Mouse (Mus musculus) CH12.LX (cell line): Measurements from ENCODE around the gene Zdhhc19. TPM values are rescaled to one million over a fixed set of nuclear protein-coding genes. Genes with fewer than 3 reads are reported as not detected.

Source experiments
- DNase-seq: peaks from one replicate; pipeline ENCODE4 v3.0.0-alpha.2; 2013; ENCODE audit errors: extremely low read depth
- H3K27ac ChIP-seq: 2 replicates; pipeline ENCODE4 v1.5.1; 2012; ENCODE audit warnings: low read depth, mild to moderate bottlenecking, control low read depth, moderate library complexity; ENCODE audit not compliant: insufficient read depth
- H3K27me3 ChIP-seq: replicated peaks from 2 replicates; pipeline ENCODE3; 2012; ENCODE audit warnings: inconsistent platforms
- H3K36me3 ChIP-seq, 2 experiments: replicated peaks in 1 of 2; 2 replicates each; pipeline versions ENCODE3 to v1.6.1; 2012; ENCODE audit warnings: inconsistent platforms in 1 of 2, low read length in 1 of 2, mild to moderate bottlenecking in 1 of 2, mixed read lengths in 1 of 2, moderate library complexity in 1 of 2; ENCODE audit not compliant: control insufficient read depth in 1 of 2, insufficient read depth in 1 of 2
- H3K4me1 ChIP-seq, 2 experiments: 2 replicates each; pipeline ENCODE4 v1.6.1; 2012; ENCODE audit warnings: inconsistent platforms in 1 of 2, moderate library complexity in 1 of 2; ENCODE audit not compliant: insufficient read depth in 2 of 2, control insufficient read depth in 1 of 2
- H3K4me2 ChIP-seq: 2 replicates; pipeline ENCODE4 v1.6.1; 2012; ENCODE audit warnings: low read depth, mild to moderate bottlenecking, control low read depth; ENCODE audit not compliant: poor library complexity, insufficient read depth, severe bottlenecking
- H3K4me3 ChIP-seq, 3 experiments: fragments of 150-350 bp in 1 of 3; sonication (generic) in 1 of 3; replicated peaks in 1 of 3; 2 replicates each; pipeline versions ENCODE3 to v1.5.1; 2011 to 2012; ENCODE audit warnings: low read depth in 2 of 3, low read length in 2 of 3, mild to moderate bottlenecking in 2 of 3, moderate library complexity in 2 of 3, control low read depth in 1 of 3, improper control_type of control experiment in 1 of 3, inconsistent platforms in 1 of 3, mixed read lengths in 1 of 3; ENCODE audit not compliant: poor library complexity in 1 of 3
- H3K79me2 ChIP-seq: replicated peaks from 2 replicates; pipeline ENCODE4 v1.6.1; 2012; ENCODE audit warnings: mild to moderate bottlenecking, moderate library complexity; ENCODE audit not compliant: control insufficient read depth, poor library complexity, insufficient read depth, severe bottlenecking; ENCODE audit errors: extremely low read depth
- H3K9ac ChIP-seq: 2 replicates; pipeline ENCODE4 v1.6.1; 2012; ENCODE audit warnings: low read depth, mild to moderate bottlenecking, control low read depth, moderate library complexity; ENCODE audit not compliant: insufficient read depth
- H3K9me3 ChIP-seq: replicated peaks from 2 replicates; pipeline ENCODE3; 2012; ENCODE audit warnings: low read length, inconsistent platforms, mixed read lengths
- BHLHE40 ChIP-seq: IDR thresholded peaks from 2 replicates; pipeline ENCODE4 v1.6.1; 2011; ENCODE audit warnings: mild to moderate bottlenecking, low read depth, low read length, improper control_type of control experiment
- CHD1 ChIP-seq: IDR thresholded peaks from 2 replicates; pipeline ENCODE4 v1.6.1; 2012; ENCODE audit warnings: low read depth, low read length, improper control_type of control experiment, inconsistent platforms
- CHD2 ChIP-seq: IDR thresholded peaks from 2 replicates; pipeline ENCODE4 v1.6.1; 2011; ENCODE audit warnings: low read length, improper control_type of control experiment
- CTCF ChIP-seq, 2 experiments: IDR thresholded peaks in 1 of 2; conservative IDR thresholded peaks in 1 of 2; 2 replicates each; pipeline ENCODE4 v1.5.1; 2011 to 2012; ENCODE audit warnings: low read depth in 2 of 2, low read length in 2 of 2, improper control_type of control experiment in 1 of 2, inconsistent platforms in 1 of 2, mild to moderate bottlenecking in 1 of 2, moderate library complexity in 1 of 2
- MAFK ChIP-seq: IDR thresholded peaks from 2 replicates; pipeline ENCODE4 v1.6.1; 2011; ENCODE audit warnings: low read length, improper control_type of control experiment; ENCODE audit not compliant: insufficient replicate concordance
- MXI1 ChIP-seq: IDR thresholded peaks from 2 replicates; pipeline ENCODE4 v1.6.1; 2011; ENCODE audit warnings: mild to moderate bottlenecking, low read depth, low read length, improper control_type of control experiment
- MYC ChIP-seq: IDR thresholded peaks from 2 replicates; pipeline ENCODE4 v1.6.1; 2011; ENCODE audit warnings: low read depth, mild to moderate bottlenecking, improper control_type of control experiment, low read length
- NRF1 ChIP-seq: IDR thresholded peaks from 2 replicates; pipeline ENCODE4 v1.6.1; 2014; ENCODE audit warnings: low read depth, mild to moderate bottlenecking, inconsistent platforms, low read length, improper control_type of control experiment, moderate library complexity
- RAD21 ChIP-seq: IDR thresholded peaks from 2 replicates; pipeline ENCODE4 v1.6.1; 2011; ENCODE audit warnings: low read depth, mild to moderate bottlenecking, low read length, improper control_type of control experiment, moderate library complexity
- SMC3 ChIP-seq: IDR thresholded peaks from 2 replicates; pipeline ENCODE4 v1.6.1; 2011; ENCODE audit warnings: low read depth, low read length, improper control_type of control experiment
- USF1 ChIP-seq: IDR thresholded peaks from 2 replicates; pipeline ENCODE4 v1.6.1; 2014; ENCODE audit warnings: low read depth, mild to moderate bottlenecking, inconsistent platforms, low read length, improper control_type of control experiment
- USF2 ChIP-seq: conservative IDR thresholded peaks from 2 replicates; pipeline ENCODE4 v1.6.1; 2011; ENCODE audit warnings: low read depth, low read length, improper control_type of control experiment
- ZNF384 ChIP-seq: IDR thresholded peaks from 2 replicates; pipeline ENCODE4 v1.6.1; 2012; ENCODE audit warnings: low read depth, low read length, improper control_type of control experiment, inconsistent platforms
- dilution Hi-C: fragments of 300-500 bp; cut with MboI; formaldehyde crosslinking; loops from 2 replicates; pipeline ENCODE4 v1.14.3; 2020; ENCODE audit warnings: low sequenced_read_pairs; ENCODE audit not compliant: extremely low pct_unique_long_range_greater_than_20kb, extremely low pct_ligation_motif_present
- in situ Hi-C: fragments of 300-500 bp; cut with MboI; formaldehyde crosslinking; loops from 3 replicates; pipeline ENCODE4 v1.14.3; 2019; ENCODE audit warnings: low sequenced_read_pairs, low pct_ligation_motif_present, low pct_unique_long_range_greater_than_20kb, mixed read lengths
- polyA plus RNA-seq: library from polyadenylated mRNA; unstranded; fragments of >175 nt; gene quantifications from 2 replicates; pipeline ENCODE4 v1.2.1, GENCODE M21; 2012; ENCODE audit warnings: low read depth; ENCODE audit not compliant: insufficient read length
- total RNA-seq, 2 experiments: library from RNA; depleted of rRNA; stranded (reverse); fragments of 300-350 nt in 1 of 2; fragments of >200 nt in 1 of 2; gene quantifications; 2 replicates each; pipeline ENCODE4 v1.2.3; 2012 to 2014

The Zdhhc19 gene
- total and polyA plus RNA-seq, 3 experiments, result not detected

DNA sequence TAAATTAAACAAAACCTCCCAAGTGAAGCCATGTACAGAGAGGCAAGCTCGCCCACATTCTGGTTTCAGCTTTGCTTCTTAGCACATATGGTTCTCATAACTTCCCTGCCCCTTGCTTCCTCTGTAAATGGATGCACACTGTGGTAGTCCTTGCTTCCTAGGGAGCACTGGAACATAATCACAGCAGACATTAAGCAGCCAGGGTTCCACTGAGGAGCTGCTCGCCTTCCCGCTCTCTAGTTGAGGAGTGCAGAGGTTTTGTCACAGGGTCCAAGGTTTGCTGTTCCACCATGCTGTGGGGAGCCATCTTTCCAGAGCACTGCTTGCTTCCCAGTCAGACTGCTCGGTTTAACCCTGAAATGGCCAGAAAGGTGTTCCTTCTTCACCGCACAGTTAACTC, 41.4 kb upstream of the Zdhhc19 start:
- no peak for TF ChIP-seq CHD2
- TF ChIP-seq MAFK, result no peak
- TF ChIP-seq RAD21, result no peak
- TF ChIP-seq ZNF384, result no peak
- no peak for TF ChIP-seq CTCF (conservative IDR thresholded peaks at IDR 0.05 in 1 of 2, IDR thresholded peaks at IDR 0.05 in 1 of 2; ENCODE audit: low read depth in 2 of 2, low read length in 2 of 2)
- TF ChIP-seq MYC, result no peak
- no peak for TF ChIP-seq USF1
- TF ChIP-seq USF2, result no peak
- no peak for TF ChIP-seq BHLHE40
- TF ChIP-seq CHD1, result no peak
- no peak for TF ChIP-seq SMC3
- TF ChIP-seq, all 38 proteins: peak for 0
- dilution Hi-C loops (no loop called here), in situ Hi-C loops (loop anchor here (25.0 kb wide), 1 partner anchor 192 kb away; the partner anchor contains the start of gene Smco1)
- no peaks in the 10 kb centered on the region for H3K27me3 ChIP-seq
- H3K4me1 ChIP-seq, result peaks cover 2 to 12% of the 10 kb centered on the region in 2 experiments; a peak in 2 of 4 replicates
- DNase-seq, result no peak
- H3K4me2 ChIP-seq, result no peak overlapping the region
- H3K79me2 ChIP-seq, result no peaks in the 10 kb centered on the region; the same call in 1 of the 2 replicates
- no peaks in the 10 kb centered on the region for H3K9me3 ChIP-seq
- H3K36me3 ChIP-seq, result peaks cover 12 to 46% of the 10 kb centered on the region in 2 experiments
- H3K4me3 ChIP-seq, result no peak overlapping the region
- no peak overlapping the region for H3K9ac ChIP-seq
- H3K27ac ChIP-seq, result no peak overlapping the region

GRCm38 (mm10) chr16:32456086-32456485, 40.0 kb upstream of the Zdhhc19 start:
- no peak for TF ChIP-seq NRF1
- TF ChIP-seq, all 38 proteins: peak for 0
- DNase-seq, result no peak

DNA sequence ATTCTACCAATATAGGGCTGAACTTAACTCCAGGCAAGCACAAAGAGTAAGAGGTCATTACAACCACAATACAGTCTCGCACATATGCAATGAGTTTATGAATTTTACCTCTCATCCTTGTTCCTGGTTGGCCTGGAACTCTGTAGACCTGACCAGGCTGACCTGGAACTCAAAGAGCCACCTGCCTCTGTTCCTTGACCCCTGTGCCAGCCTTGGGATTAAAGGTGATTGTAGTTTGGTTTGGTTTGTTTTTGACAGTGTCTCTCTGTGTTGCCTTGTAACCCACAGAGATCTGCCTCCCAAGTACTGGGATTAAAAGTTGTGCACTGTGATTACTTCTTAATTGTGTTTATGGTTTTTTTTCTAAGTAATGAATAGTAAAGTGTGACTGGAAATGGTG, 39.3 kb upstream of the Zdhhc19 start:
- in situ Hi-C loops (loop anchor here (25.0 kb wide), 1 partner anchor 194 kb away; the partner anchor contains the start of gene Smco1), dilution Hi-C loops (no loop called here)
- peaks cover 2 to 6% of the 10 kb centered on the region in 2 experiments; a peak in 2 of 4 replicates for H3K4me1 ChIP-seq
- H3K27ac ChIP-seq, result no peak overlapping the region
- no peak overlapping the region for H3K4me2 ChIP-seq
- no peak for DNase-seq
- no peak for TF ChIP-seq MXI1
- H3K9me3 ChIP-seq, result no peaks in the 10 kb centered on the region
- no peaks in the 10 kb centered on the region; the same call in 1 of the 2 replicates for H3K79me2 ChIP-seq
- H3K9ac ChIP-seq, result no peak overlapping the region
- H3K36me3 ChIP-seq, result peaks cover 10 to 43% of the 10 kb centered on the region in 2 experiments
- no peak overlapping the region for H3K4me3 ChIP-seq
- H3K27me3 ChIP-seq, result no peaks in the 10 kb centered on the region

More at GRCm38 (mm10) chr16:32456086-32456485, 40.0 kb upstream of the Zdhhc19 start:
- Histone ChIP-seq H3K9ac (no peak overlapping the region), H3K27ac (no peak overlapping the region), H3K79me2 (no peaks in the 10 kb centered on the region; the same call in 1 of the 2 replicates), H3K4me1 (peaks cover 2 to 6% of the 10 kb centered on the region in 2 experiments; a peak in 2 of 4 replicates), H3K9me3 (no peaks in the 10 kb centered on the region), H3K4me3 (no peak overlapping the region), H3K4me2 (no peak overlapping the region), H3K27me3 (no peaks in the 10 kb centered on the region), H3K36me3 (peaks cover 12 to 44% of the 10 kb centered on the region in 2 experiments)
- in situ Hi-C loops (loop anchor here (25.0 kb wide), 1 partner anchor 194 kb away; the partner anchor contains the start of gene Smco1), dilution Hi-C loops (no loop called here)
